Mouse (Mus musculus): ENCODE measurements around the gene Mmaa.

DNA sequence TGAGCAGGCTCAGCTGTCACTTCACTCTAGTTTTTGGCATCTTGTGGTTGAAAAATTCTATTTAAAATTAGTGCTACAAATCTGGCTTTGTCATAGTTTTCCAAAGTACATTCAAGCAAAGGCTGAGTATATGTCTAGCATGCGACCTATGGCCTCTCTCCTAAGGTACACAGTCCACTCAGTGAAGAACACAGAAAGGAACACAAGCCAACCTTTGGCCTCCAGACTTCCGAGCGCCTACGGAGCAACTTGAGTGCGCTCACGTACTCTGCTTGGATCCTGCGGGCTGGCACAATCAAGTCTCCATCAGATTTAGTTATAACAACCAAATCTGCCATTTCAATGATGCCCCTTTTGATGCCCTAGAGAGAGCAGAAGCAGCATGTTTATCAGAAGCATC lies 25.8 kb downstream of the Mmaa start:
- TF ChIP-seq CTCF (IDR thresholded peaks at IDR 0.05; ENCODE audit: control insufficient read depth, insufficient read depth, insufficient read length), result no peak
- TF ChIP-seq USF1 (IDR thresholded peaks at IDR 0.05; ENCODE audit: low read depth), result no peak
- no peak for TF ChIP-seq MAX (IDR thresholded peaks at IDR 0.05)
